Mouse (Mus musculus): ENCODE results near the gene 4930558C23Rik.
"Not testable (repeated sequence)": the region's sequence is repeated elsewhere in the genome, so short reads cannot be mapped to it uniquely, and the experiment has no call there.

Gene 4930558C23Rik

GRCm38 (mm10) chr3:95370101-95370500 is 32.5 kb downstream of the 4930558C23Rik start:
- no peak for DNase-seq

- not testable (repeated sequence) for DNase-seq
These were observed 42.4 kb downstream of the 4930558C23Rik start for GRCm38 (mm10) chr3:95360276-95360675.

- no peak for DNase-seq
These were observed 44.9 kb downstream of the 4930558C23Rik start for GRCm38 (mm10) chr3:95357746-95358145.

DNA sequence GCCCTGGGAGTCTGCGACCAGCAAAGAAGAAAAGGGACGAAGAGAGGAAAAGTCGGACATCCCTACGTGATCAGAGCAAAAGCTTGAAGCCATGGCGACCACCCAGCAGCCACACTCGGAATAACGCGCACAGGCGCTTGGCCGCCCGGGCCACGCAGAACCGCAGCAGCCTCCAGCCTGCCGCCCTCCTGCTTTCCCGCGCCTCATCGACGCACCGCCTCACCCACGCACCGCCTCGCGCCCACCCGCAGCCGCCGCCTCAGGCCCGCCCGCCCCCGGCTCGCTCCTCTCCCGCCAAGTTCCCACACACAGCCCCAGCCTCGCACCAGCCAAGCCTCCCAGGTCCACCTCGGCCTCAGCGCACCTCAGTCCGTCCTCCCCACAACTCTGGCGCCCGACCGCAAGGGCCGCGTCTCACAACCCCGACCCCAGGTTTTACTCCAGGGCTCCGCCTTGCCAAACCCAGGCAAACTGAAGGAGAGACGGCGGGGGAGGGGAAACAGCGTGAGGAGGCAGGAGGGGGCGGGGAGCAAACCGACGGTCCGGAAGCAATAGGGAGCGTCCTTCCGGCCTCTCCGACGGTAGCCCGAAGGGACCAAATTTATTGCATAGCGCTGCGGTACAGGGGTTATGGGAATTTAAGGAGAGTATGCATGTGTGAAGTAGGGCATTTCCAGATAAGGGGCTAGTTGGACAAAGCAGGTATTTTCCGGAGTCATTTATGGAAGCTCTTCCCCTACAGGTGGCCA is 45.8 kb downstream of the 4930558C23Rik start, which contains the start of gene Setdb1:
Setdb1 (minus strand) TSS at position 502 of the 749 bp plus-strand sequence.
- DNase-seq = peak; percentile 94 to 95

GRCm38 (mm10) chr3:95355911-95356544 is 46.6 kb downstream of the 4930558C23Rik start:
- not testable (repeated sequence) for DNase-seq

GRCm38 (mm10) chr3:95349491-95349890 is 53.1 kb downstream of the 4930558C23Rik start:
- DNase-seq = no peak

- DNase-seq = not testable (repeated sequence)
These were observed 54.3 kb downstream of the 4930558C23Rik start for GRCm38 (mm10) chr3:95348343-95348742.

DNA sequence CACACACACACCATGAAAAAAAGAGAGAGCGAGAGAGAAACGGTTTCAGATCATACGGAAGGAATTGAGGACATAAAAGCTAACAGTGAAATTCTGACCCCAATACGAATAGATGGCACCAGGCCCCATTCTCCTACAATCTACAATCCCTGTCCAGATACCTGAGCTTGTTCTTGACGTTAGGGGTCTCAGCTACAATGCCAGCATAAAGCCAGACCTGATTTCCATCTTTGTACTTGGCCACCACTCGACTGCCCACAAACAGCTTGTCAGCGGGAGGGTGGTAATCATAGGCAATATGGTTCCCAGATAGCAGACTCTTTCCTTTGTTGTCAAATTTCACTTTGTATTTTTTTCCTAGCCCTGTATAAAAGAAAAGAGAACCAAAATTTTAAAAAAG is 56.2 kb downstream of the 4930558C23Rik start:
- DNase-seq = no peak

GRCm38 (mm10) chr3:95343356-95344000 is 59.2 kb downstream of the 4930558C23Rik start:
- DNase-seq = not testable (repeated sequence)

DNA sequence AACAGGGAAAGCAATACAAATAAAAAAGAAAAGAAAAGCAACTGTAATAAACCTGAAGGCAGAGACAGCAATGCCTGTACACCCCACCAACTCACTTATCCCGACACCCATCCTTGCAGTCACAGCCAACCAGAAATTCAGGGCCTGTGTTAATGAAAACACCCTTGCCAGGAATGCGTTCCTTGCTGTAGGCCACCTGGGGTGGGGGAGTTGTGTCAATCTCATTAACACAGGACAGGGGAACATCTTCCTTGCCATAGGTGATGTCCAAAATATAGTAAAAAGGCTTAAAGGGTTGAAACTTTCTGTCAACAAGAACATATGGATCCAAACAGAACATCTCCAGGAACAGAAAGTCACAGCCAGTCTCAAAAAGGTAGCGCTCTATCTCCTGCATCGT is 64.4 kb downstream of the 4930558C23Rik start:
- no peak for DNase-seq

GRCm38 (mm10) chr3:95337345-95337744 is 65.3 kb downstream of the 4930558C23Rik start:
- DNase-seq = no peak
